Mouse (Mus musculus) heart, adult 2 months (tissue): Measurements from ENCODE around the gene Insl3. TPM values are rescaled to one million over a fixed set of nuclear protein-coding genes. Genes with fewer than 3 reads are reported as not detected.

ENCODE experiments used
- DNase-seq, 2 experiments: peaks; one replicate each; pipeline ENCODE4 v3.0.0; 2021
- H3K27ac ChIP-seq: fragments of 200-600 bp; 2 replicates; pipeline ENCODE4 v1.8.1; 2022
- H3K27me3 ChIP-seq: fragments of 200-500 bp; 2 replicates; pipeline ENCODE4 v1.6.1; 2012; ENCODE audit warnings: mild to moderate bottlenecking, low read length, inconsistent platforms, mixed read lengths; ENCODE audit not compliant: control insufficient read depth, insufficient read depth
- H3K36me3 ChIP-seq: fragments of 200-500 bp; 2 replicates; pipeline ENCODE4 v1.6.1; 2012; ENCODE audit warnings: low read length, inconsistent platforms; ENCODE audit not compliant: control insufficient read depth, insufficient read depth
- H3K4me1 ChIP-seq: fragments of 200-500 bp; 2 replicates; pipeline ENCODE4 v1.6.1; 2011; ENCODE audit warnings: low read length; ENCODE audit not compliant: control insufficient read depth, insufficient read depth
- H3K4me3 ChIP-seq: fragments of 200-600 bp; 2 replicates; pipeline ENCODE4 v1.8.1; 2022
- H3K79me2 ChIP-seq: fragments of 200-500 bp; replicated peaks from 2 replicates; pipeline ENCODE4 v1.6.1; 2012; ENCODE audit warnings: mild to moderate bottlenecking, inconsistent platforms, low read length, moderate library complexity, mixed read lengths; ENCODE audit not compliant: control insufficient read depth, insufficient read depth
- H3K9ac ChIP-seq: fragments of 200-500 bp; 2 replicates; pipeline ENCODE4 v1.6.1; 2012; ENCODE audit warnings: low read depth, mild to moderate bottlenecking, control low read depth, inconsistent platforms, low read length, mixed read lengths
- CTCF ChIP-seq: fragments of 200-600 bp; IDR thresholded peaks from 2 replicates; pipeline ENCODE4 v1.8.1; 2022; ENCODE audit warnings: antibody characterized with exemption, mild to moderate bottlenecking, moderate library complexity
- EP300 ChIP-seq: fragments of 200-500 bp; IDR thresholded peaks from 2 replicates; pipeline ENCODE4 v1.6.1; 2011; ENCODE audit warnings: low read depth, low read length, control low read depth; ENCODE audit not compliant: insufficient read depth
- POLR2A ChIP-seq: fragments of 200-500 bp; IDR thresholded peaks from 2 replicates; pipeline ENCODE4 v1.6.1; 2011; ENCODE audit warnings: mild to moderate bottlenecking, low read depth, low read length, control low read depth; ENCODE audit not compliant: insufficient read depth
- WGBS: fragments of 180-500 bp; shearing (Covaris S2); methylation state at CpG from one replicate; pipeline ENCODE4 v1.1.7; 2018; 5-methylcytosine and 5-hydroxymethylcytosine counted together
- intact Hi-C: fragments of 180-260 bp; cut with DNase I; formaldehyde crosslinking; loops from one replicate; pipeline ENCODE4 v1.15.1; 2025
- long read RNA-seq: library from polyadenylated mRNA; stranded (forward); transcript quantifications from one replicate; pipeline ENCODE4 v2.0.0, GENCODE M21; 2021
- polyA plus RNA-seq: library from polyadenylated mRNA; depleted of rRNA; stranded (reverse); fragments of >200 nt; gene quantifications from 2 replicates; pipeline ENCODE4 v1.2.3, GENCODE M21; 2012; rRNA removed
- total RNA-seq, 2 experiments: library from RNA; stranded (reverse); gene quantifications; 2 replicates each; pipeline ENCODE4 v1.2.3; 2021

The Insl3 gene
- total RNA-seq (1 to 10 TPM; 4.0 to 4.1 TPM), polyA plus RNA-seq (16.3 and 19.3 TPM in 2 replicates)
- long read RNA-seq = 0 reads

DNA sequence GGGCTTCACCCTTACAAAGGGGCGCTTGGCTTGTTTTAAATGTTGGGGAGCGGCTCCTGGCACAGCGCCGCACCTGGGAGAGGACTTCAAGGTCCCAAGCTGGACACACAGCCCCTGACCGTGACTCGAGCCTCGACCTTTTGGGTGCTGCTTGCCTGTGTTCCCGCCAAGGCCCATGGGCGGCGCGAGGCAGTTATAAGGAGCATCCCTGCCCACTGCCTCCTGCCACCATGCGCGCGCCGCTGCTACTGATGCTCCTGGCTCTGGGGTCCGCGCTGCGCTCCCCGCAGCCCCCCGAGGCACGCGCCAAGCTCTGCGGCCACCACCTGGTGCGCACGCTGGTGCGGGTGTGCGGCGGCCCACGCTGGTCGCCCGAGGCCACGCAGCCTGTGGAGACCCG is at the start of gene Insl3:
Insl3 (plus strand) TSS at position 187 of the 400 bp plus-strand sequence.
- WGBS = 36% methylated on average over 33 of the region's 33 CpGs
- intact Hi-C loops = no loop called here
- Histone ChIP-seq H3K4me3 (no peak within 1 kb of the TSS), H3K27ac (no peak within 1 kb of the TSS), H3K27me3 (peaks cover 7% of the 10 kb centered on the region), H3K4me1 (no peaks in the 10 kb centered on the region), H3K79me2 (no peaks in the 10 kb centered on the region), H3K36me3 (no peaks in the 10 kb centered on the region), H3K9ac (no peak within 1 kb of the TSS)
- no peak for DNase-seq
- TF ChIP-seq EP300 (no peak), POLR2A (no peak), CTCF (no peak)

DNA sequence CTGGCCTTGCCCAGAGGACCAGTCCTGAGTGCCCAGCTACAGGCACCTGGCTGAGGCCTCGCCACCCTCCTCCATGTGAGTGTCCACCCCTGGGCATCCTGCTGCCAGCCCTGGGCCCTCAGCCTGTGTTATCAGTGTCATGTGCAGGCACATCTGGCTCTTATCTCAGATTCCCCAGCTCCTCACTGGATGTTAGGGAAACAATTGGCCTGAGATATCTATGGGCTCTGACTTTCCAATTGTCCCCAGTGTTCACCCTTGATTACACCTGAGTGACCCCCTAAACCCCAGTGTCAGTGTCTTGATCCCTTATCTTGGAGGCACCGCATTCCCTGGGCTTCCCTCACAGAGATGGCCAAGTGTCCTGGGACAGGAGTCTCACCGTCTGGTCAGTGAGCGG is 49.7 kb upstream of the Insl3 start:
- H3K9ac ChIP-seq = no peak overlapping the region
- H3K4me3 ChIP-seq = no peak overlapping the region
- no peaks in the 10 kb centered on the region for H3K4me1 ChIP-seq
- TF ChIP-seq EP300 (no peak), POLR2A (no peak), CTCF (no peak)
- 69% methylated on average over 4 of the region's 4 CpGs for WGBS
- intact Hi-C loops = no loop called here
- no peak for DNase-seq
- no peaks in the 10 kb centered on the region for H3K79me2 ChIP-seq
- H3K36me3 ChIP-seq = no peaks in the 10 kb centered on the region
- H3K27me3 ChIP-seq = no peaks in the 10 kb centered on the region
- no peak overlapping the region for H3K27ac ChIP-seq

DNA sequence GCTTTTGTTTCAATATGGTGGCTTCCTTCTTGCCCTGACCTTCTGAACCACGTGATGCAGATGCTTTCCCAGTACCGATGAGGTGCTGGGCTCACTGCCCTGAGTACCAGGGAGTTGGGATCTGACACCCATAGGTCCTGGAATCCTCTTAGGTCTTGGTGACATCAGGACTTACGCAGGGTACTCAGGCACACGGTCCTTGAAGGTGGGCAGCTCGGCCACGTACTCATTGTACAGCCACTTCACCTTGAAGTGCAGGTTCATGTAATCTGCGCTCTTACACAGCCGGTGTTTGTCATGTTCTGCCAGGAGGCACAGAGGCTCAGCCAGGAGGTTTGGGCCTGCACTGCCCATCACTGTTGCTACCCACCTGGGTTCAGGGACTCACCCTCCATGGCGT is 43.5 kb upstream of the Insl3 start:
- Histone ChIP-seq H3K27ac (no peak overlapping the region), H3K79me2 (no peaks in the 10 kb centered on the region), H3K36me3 (no peaks in the 10 kb centered on the region), H3K4me3 (no peak overlapping the region), H3K4me1 (no peaks in the 10 kb centered on the region), H3K27me3 (no peaks in the 10 kb centered on the region), H3K9ac (no peak overlapping the region)
- TF ChIP-seq CTCF (no peak), EP300 (no peak), POLR2A (no peak)
- intact Hi-C loops = no loop called here
- DNase-seq = no peak
- WGBS = 84% methylated on average over 9 of the region's 9 CpGs

DNA sequence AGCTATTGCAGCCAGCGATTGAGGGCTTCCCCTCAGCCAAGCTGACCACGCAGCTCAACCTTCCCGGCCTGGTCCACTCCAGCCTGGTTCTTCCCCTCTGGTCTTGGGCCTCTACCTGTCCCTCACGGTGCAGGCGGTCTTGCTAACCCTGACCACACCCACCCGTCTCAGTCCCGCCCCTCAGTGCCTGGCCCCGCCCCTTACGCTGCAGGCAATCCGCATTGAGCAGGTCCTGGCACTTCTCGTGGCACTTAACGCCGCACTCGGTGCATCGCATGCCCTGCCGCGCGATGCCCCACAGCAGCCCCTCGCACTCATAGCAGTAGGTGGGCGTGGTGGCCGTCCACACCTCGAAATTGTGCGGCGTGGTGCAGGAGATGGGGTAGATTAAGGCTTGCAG is 34.4 kb upstream of the Insl3 start:
- H3K9ac ChIP-seq = no peak overlapping the region
- H3K36me3 ChIP-seq = no peaks in the 10 kb centered on the region
- H3K27me3 ChIP-seq = peaks cover 2% of the 10 kb centered on the region
- no peak for TF ChIP-seq POLR2A
- TF ChIP-seq CTCF = no peak
- TF ChIP-seq EP300 = no peak
- no peaks in the 10 kb centered on the region for H3K4me1 ChIP-seq
- no peaks in the 10 kb centered on the region for H3K79me2 ChIP-seq
- H3K4me3 ChIP-seq = no peak overlapping the region
- intact Hi-C loops = no loop called here
- H3K27ac ChIP-seq = no peak overlapping the region
- 6% methylated on average over 24 of the region's 24 CpGs for WGBS
- no peak for DNase-seq

DNA sequence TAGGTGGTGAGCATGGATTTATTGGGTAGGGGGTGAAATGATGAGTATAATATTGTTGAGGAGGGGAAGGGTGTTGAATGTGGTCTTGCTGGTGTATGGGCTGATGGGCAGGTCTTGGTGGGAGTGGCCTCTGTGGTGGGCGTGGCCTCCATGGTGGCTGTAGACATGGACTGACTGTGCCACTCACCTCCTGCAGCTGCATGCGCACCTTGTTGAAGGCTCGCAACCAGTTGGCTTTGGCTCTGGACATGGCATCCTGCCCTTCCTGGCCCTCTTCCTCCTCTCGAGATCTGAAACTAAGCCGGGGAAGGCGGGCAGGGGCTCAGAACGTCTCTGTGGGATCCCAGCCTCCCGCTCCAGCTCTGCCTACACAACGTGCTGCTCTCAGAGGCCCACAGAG is 31.2 kb upstream of the Insl3 start:
- Histone ChIP-seq H3K36me3 (no peaks in the 10 kb centered on the region), H3K79me2 (no peaks in the 10 kb centered on the region), H3K27me3 (peaks cover 2% of the 10 kb centered on the region), H3K4me1 (no peaks in the 10 kb centered on the region), H3K4me3 (no peak overlapping the region), H3K9ac (no peak overlapping the region), H3K27ac (no peak overlapping the region)
- no peak for DNase-seq
- intact Hi-C loops = no loop called here
- TF ChIP-seq EP300 = no peak
- no peak for TF ChIP-seq CTCF
- TF ChIP-seq POLR2A = no peak
- WGBS = 26% methylated on average over 9 of the region's 9 CpGs

DNA sequence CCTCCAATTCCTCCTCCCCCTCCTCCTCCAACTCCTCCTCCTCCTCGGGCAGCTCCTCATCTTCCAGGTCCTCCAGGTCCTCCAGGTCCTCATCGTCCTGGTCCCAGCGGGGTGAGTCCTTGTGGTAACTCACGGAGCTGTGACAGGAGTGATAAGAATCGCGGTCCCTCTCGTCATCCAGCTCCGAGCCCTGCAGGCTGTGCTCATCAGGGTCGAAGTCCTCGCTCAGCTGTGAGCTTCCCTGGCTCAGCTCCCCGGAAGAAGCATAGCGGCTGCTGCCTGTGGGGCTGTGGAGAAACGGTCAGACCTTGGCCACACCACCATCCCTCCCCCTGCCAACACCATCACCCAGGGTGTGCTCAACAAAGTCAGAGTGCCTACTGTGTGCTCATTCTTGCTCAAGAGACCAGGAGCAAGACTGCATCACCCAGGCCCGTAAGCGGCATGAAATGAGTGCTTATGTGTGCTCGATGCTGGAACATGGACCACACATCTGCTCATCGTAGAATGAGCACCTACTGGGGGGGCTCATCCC is 30.4 kb upstream of the Insl3 start:
- Histone ChIP-seq H3K4me1 (no peaks in the 10 kb centered on the region), H3K27ac (no peak overlapping the region), H3K79me2 (no peaks in the 10 kb centered on the region), H3K4me3 (no peak overlapping the region), H3K9ac (no peak overlapping the region), H3K27me3 (peaks cover 2% of the 10 kb centered on the region), H3K36me3 (no peaks in the 10 kb centered on the region)
- intact Hi-C loops = no loop called here
- no peak for TF ChIP-seq CTCF
- TF ChIP-seq POLR2A = no peak
- TF ChIP-seq EP300 = no peak
- 24% methylated on average over 17 of the region's 17 CpGs for WGBS
- no peak for DNase-seq
